Mouse (Mus musculus) inflammation-experienced regulatory T-cells (primary cell): ENCODE results near the gene Chia1. TPM values are rescaled to one million over a fixed set of nuclear protein-coding genes. Genes with fewer than 3 reads are reported as not detected.

Experiments used
- polyA plus RNA-seq, 2 experiments: library from polyadenylated mRNA; unstranded; fragments of 100-300 nt; shearing (Covaris generic); gene quantifications; one replicate each; pipeline ENCODE4 v1.2.1; 2017

The Chia1 gene
- 1,000 to 10,000 TPM in 1 of 2 experiments, 1 to 10 TPM in 1; 1.7 to 2,555 TPM for polyA plus RNA-seq

DNA sequence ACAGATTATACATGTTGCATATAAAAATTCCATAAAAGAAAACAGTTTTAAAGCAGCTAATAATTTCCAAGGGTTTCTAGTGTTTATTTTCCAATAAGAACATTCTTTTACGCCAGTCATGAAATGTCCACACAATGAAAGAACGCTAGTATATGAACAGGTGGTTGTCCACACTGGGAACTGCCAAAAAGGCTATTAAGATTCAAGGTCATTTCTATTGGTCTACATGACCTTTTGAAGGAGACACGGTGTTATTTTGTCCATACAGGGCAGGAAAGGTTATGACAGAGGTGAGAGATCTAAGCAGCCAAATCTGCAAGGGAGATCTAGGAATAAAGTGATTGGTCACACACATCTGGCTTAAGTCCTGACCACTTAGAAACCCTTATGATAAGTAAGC lies at the start of gene Chia1:
Chia1 (plus strand) TSS at position 301 of the 400 bp plus-strand sequence.

DNA sequence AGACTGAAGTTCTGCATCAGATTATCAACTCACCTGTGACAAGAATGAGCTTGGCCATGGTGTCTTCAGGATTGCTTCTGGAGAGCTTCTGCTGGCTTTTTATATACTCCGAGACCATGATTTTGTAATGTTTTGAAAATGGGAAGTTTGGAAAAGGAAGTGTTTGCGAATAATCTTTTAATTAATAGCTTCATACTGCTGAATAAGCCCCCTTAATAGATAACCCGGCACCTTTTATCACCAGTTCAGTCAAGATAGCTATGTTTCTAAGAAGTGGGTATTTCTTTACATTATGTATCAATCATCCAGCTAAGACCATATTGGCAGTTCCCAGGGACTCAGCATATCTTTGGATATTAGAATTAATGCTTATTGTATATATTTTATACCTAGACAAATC lies 54.4 kb downstream of the Chia1 start, which contains the start of gene Chil3:
Chil3 (minus strand) TSS at position 101 of the 400 bp plus-strand sequence.

Other genes starting within 250 kb of the Chia1 start
- under 1 TPM in 1 of 2 experiments, not detected in 1; 0.42 TPM for gene Adora3, start 242.4 kb upstream of the Chia1 start, polyA plus RNA-seq
- not detected for gene Tmigd3, start 242.3 kb upstream of the Chia1 start, polyA plus RNA-seq
- gene I830077J02Rik, start 180.6 kb upstream of the Chia1 start, polyA plus RNA-seq = 1 to 10 TPM; 1.3 to 2.0 TPM
- gene Wdr77, start 153.9 kb upstream of the Chia1 start, polyA plus RNA-seq = 10 to 100 TPM; 69.1 to 76.9 TPM
- 100 to 1,000 TPM; 327 to 349 TPM for gene Atp5f1, start 153.1 kb upstream of the Chia1 start, polyA plus RNA-seq
- 1 to 10 TPM; 5.0 to 5.3 TPM for gene Ovgp1, start 139.5 kb upstream of the Chia1 start, polyA plus RNA-seq
- gene Pifo, start 98.6 kb upstream of the Chia1 start, polyA plus RNA-seq = under 1 TPM; 0.70 to 0.77 TPM
- 10 to 100 TPM in 1 of 2 experiments, 1 to 10 TPM in 1; 8.1 to 11.5 TPM for gene Chil5, start 80.4 kb upstream of the Chia1 start, polyA plus RNA-seq
- under 1 TPM in 1 of 2 experiments, not detected in 1; 0.21 TPM for gene Chil3, start 54.3 kb downstream of the Chia1 start, polyA plus RNA-seq
- gene Chil4, start 106.3 kb downstream of the Chia1 start, polyA plus RNA-seq = under 1 TPM; 0.20 to 0.37 TPM